Mouse (Mus musculus) G1E (cell line): ENCODE results near the gene Popdc2.

Experiments
- CTCF ChIP-seq: IDR thresholded peaks from 2 replicates; pipeline ENCODE4 v1.5.1; 2012; ENCODE audit warnings: low read depth, low read length, inconsistent platforms, mixed read lengths
- GATA1 ChIP-seq: IDR thresholded peaks from 2 replicates; pipeline ENCODE4 v1.6.1; 2012; ENCODE audit warnings: borderline replicate concordance, low read length, inconsistent platforms, mixed read lengths

- TF ChIP-seq CTCF (no peak), GATA1 (no peak)
Observed at GRCm38 (mm10) chr16:38371705-38372296, 9.8 kb downstream of the Popdc2 start.
